Mouse (Mus musculus): ENCODE data around the gene Zfp541. TPM values are rescaled to one million over a fixed set of nuclear protein-coding genes. Genes with fewer than 3 reads are reported as not detected.
A peak's percentile ranks its signal among the peaks of the same experiment; 100 is the strongest.

The Zfp541 gene
- total and polyA plus RNA-seq, 3 experiments: 0.01 TPM; not detected in 2

GRCm38 (mm10) chr7:16079947-16080346, 18.3 kb downstream of the Zfp541 start:
- Histone ChIP-seq H3K27ac (ENCODE audit: control insufficient read depth, low read depth, low read length) (no peak overlapping the region), H3K9me3 (replicated peaks; ENCODE audit: insufficient read depth, low read length) (no peaks in the 10 kb centered on the region), H3K9ac (ENCODE audit: control insufficient read depth, low read depth, low read length, poor library complexity, severe bottlenecking) (no peak overlapping the region), H3K27me3 (ENCODE audit: control insufficient read depth in 1 of 2, insufficient read depth in 2 of 2, low read length in 2 of 2) (peaks cover 5 to 14% of the 10 kb centered on the region in 2 experiments), H3K36me3 (ENCODE audit: control insufficient read depth in 1 of 2, insufficient read depth in 2 of 2, low read length in 2 of 2) (no peaks in the 10 kb centered on the region), H3K79me2 (ENCODE audit: control insufficient read depth, insufficient read depth, low read length, poor library complexity) (no peaks in the 10 kb centered on the region), H3K4me3 (ENCODE audit: control insufficient read depth in 1 of 2, insufficient read depth in 1 of 2, low read depth in 2 of 2, low read length in 2 of 2) (no peak overlapping the region), H3K4me1 (ENCODE audit: control insufficient read depth in 1 of 2, insufficient read depth in 2 of 2, low read length in 2 of 2) (no peaks in the 10 kb centered on the region)
- DNase-seq (ENCODE audit: low read depth, low spot score): no peak
- TF ChIP-seq CHD2 (IDR thresholded peaks at IDR 0.05; ENCODE audit: low read length) (no peak), POLR2AphosphoS5 (IDR thresholded peaks at IDR 0.05; ENCODE audit: borderline replicate concordance, low read depth, low read length) (no peak), E2F4 (IDR thresholded peaks at IDR 0.05; ENCODE audit: borderline replicate concordance, low read depth, low read length) (no peak), ETS1 (IDR thresholded peaks at IDR 0.05; ENCODE audit: low read depth, low read length) (no peak), MYB (IDR thresholded peaks at IDR 0.05; ENCODE audit: low read depth, low read length) (no peak), HCFC1 (IDR thresholded peaks at IDR 0.05; ENCODE audit: low read depth, low read length) (no peak), ZKSCAN1 (IDR thresholded peaks at IDR 0.05; ENCODE audit: low read depth, low read length) (no peak), ZNF384 (IDR thresholded peaks at IDR 0.05; ENCODE audit: low read depth, low read length) (no peak), MAZ (IDR thresholded peaks at IDR 0.05; ENCODE audit: low read depth, low read length) (no peak)

GRCm38 (mm10) chr7:16080581-16080980, 19.0 kb downstream of the Zfp541 start:
- H3K9ac ChIP-seq (ENCODE audit: control insufficient read depth, low read depth, low read length, poor library complexity, severe bottlenecking): no peak overlapping the region
- no peak for TF ChIP-seq MAX (IDR thresholded peaks at IDR 0.05; ENCODE audit: low read length)
- TF ChIP-seq USF1 (IDR thresholded peaks at IDR 0.05; ENCODE audit: low read depth, low read length): peak; percentile 37; the same call in 1 of the 2 replicates
- DNase-seq (ENCODE audit: low read depth, low spot score): no peak
- H3K27me3 ChIP-seq (ENCODE audit: control insufficient read depth in 1 of 2, insufficient read depth in 2 of 2, low read length in 2 of 2): peaks cover 5 to 14% of the 10 kb centered on the region in 2 experiments; a peak in 3 of 4 replicates
- H3K4me1 ChIP-seq (ENCODE audit: control insufficient read depth in 1 of 2, insufficient read depth in 2 of 2, low read length in 2 of 2): no peaks in the 10 kb centered on the region
- H3K4me3 ChIP-seq (ENCODE audit: control insufficient read depth in 1 of 2, insufficient read depth in 1 of 2, low read depth in 2 of 2, low read length in 2 of 2): no peak overlapping the region
- H3K9me3 ChIP-seq (replicated peaks; ENCODE audit: insufficient read depth, low read length): no peaks in the 10 kb centered on the region
- H3K79me2 ChIP-seq (ENCODE audit: control insufficient read depth, insufficient read depth, low read length, poor library complexity): no peaks in the 10 kb centered on the region
- H3K36me3 ChIP-seq (ENCODE audit: control insufficient read depth in 1 of 2, insufficient read depth in 2 of 2, low read length in 2 of 2): no peaks in the 10 kb centered on the region
- H3K27ac ChIP-seq (ENCODE audit: control insufficient read depth, low read depth, low read length): no peak overlapping the region

GRCm38 (mm10) chr7:16083361-16083760, 21.7 kb downstream of the Zfp541 start:
- H3K4me3 ChIP-seq (ENCODE audit: control insufficient read depth in 1 of 2, insufficient read depth in 1 of 2, low read depth in 2 of 2, low read length in 2 of 2): no peak overlapping the region
- no peaks in the 10 kb centered on the region for H3K9me3 ChIP-seq (replicated peaks; ENCODE audit: insufficient read depth, low read length)
- H3K27me3 ChIP-seq (ENCODE audit: control insufficient read depth in 1 of 2, insufficient read depth in 2 of 2, low read length in 2 of 2): peaks cover 7 to 13% of the 10 kb centered on the region in 2 experiments
- H3K27ac ChIP-seq (ENCODE audit: control insufficient read depth, low read depth, low read length): no peak overlapping the region
- no peaks in the 10 kb centered on the region for H3K4me1 ChIP-seq (ENCODE audit: control insufficient read depth in 1 of 2, insufficient read depth in 2 of 2, low read length in 2 of 2)
- no peak for TF ChIP-seq NELFE (IDR thresholded peaks at IDR 0.05; ENCODE audit: low read depth, low read length)
- DNase-seq (ENCODE audit: low read depth, low spot score): no peak
- no peak overlapping the region for H3K9ac ChIP-seq (ENCODE audit: control insufficient read depth, low read depth, low read length, poor library complexity, severe bottlenecking)
- no peaks in the 10 kb centered on the region for H3K36me3 ChIP-seq (ENCODE audit: control insufficient read depth in 1 of 2, insufficient read depth in 2 of 2, low read length in 2 of 2)
- no peaks in the 10 kb centered on the region for H3K79me2 ChIP-seq (ENCODE audit: control insufficient read depth, insufficient read depth, low read length, poor library complexity)
